Mouse (Mus musculus): ENCODE measurements around the gene Sel1l3.

The Sel1l3 gene

DNA sequence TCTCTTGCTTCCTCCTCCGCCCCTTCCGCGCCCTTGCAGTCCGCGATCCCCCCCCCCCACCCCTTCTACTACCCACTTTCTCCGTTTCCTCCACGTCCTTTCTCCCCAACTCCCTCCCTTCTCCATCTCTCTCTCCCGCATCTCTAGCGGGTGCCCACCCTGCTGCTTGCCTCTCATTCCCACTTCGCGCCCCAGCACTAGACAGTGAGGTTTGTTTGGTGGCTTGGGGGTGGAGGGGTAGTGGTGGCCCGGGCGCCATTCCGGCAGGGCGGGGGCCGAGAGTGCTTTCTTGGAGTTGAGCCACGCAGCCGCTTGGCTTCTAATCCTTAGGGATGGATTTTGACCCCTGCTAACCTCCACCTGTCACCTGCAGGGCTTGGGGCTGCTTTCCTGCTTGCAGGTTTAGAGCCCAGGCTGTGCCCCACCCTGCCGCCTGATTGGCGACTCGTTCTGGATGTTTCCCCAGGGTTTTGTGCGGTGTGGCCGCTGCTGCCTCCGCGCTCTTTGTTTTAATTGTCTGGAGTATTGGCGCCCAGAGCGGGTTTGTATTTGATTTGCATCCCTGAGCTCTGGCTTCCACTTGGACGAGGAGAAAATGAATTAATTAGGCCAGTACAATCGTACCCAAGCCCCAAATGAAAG is at the start of gene Sel1l3:
Gene Sel1l3 (minus strand): TSS at position 217 of the 642 bp plus-strand sequence.
- DNase-seq (ENCODE audit: low read depth, low spot score) = peak; percentile 56

DNA sequence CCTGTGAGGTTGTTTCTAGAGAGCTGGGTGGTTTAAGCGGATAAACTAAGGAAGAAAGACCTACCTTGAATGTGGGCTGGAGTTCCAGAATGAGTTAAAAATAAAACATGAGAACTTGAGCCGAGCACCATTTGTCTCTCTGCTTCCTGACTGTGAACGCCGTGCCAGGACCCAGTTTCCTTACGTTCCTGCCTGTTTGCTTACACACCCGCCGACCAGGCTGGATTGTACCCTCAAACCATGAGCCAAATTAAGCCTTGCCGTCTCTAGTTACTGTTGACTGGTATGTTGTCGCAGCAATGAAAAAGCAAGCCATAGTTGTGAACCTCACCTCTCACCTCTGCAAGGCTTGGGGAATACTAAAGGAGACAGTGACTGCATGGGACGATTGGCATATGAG is 48.3 kb upstream of the Sel1l3 start:
- DNase-seq (ENCODE audit: low read depth, low spot score) = no peak

DNA sequence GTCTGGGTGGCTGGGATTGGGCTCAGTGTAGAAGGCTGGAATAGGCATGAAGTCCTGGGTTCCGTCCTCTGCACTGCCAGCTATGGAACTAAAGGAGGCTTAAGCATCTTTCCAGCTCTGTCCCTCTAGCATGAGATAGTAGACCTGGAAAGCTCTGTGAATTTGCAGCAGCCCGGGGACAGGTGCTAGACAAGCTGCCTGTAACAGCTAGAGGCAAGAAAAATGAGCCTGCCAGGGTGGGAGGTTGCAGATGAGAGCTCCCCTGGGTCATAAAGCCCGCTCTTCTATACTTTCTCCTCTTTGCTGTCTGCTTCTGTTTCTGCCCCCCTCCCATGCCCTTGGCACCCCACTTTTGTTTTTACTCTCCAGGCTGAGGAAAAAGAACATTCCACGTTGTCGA is 46.2 kb upstream of the Sel1l3 start:
- no peak for DNase-seq (ENCODE audit: low read depth, low spot score)

DNA sequence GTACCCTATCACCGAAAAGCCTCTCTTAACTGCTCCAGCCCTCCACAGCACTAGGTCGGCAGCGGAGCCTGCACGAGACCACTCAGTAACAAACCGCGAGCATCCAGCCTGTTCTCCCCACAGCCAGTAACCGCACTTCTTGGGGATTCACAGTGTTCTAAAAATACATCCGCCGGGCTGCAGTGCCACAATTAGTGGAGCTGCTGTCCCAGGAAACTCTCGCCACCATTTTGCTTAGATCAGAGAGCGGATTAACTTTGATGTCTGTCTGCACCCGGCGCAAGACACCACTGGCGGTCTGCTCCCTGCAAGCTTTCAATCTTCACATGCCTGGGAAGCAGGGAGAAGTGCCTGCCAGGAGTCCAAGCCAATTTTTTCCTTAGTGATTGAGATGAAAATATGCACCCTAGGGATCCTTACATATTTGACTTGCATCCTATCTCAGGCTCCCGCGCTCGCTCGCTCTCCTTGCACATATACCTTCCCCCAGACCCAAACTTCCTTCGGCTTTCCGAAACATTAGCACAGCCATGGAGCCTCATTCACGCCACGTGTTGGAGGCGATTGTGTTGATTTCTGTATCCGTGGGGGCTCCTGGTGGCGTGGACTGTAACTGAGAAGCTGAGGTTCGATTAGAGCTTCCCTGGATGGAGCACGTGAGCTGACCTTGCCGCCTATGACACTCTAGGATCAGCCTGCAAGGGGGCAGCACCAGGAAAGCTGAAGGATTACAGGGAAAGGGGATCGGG is 44.5 kb upstream of the Sel1l3 start:
- peak; percentile 31 for DNase-seq (ENCODE audit: low read depth, low spot score)

DNA sequence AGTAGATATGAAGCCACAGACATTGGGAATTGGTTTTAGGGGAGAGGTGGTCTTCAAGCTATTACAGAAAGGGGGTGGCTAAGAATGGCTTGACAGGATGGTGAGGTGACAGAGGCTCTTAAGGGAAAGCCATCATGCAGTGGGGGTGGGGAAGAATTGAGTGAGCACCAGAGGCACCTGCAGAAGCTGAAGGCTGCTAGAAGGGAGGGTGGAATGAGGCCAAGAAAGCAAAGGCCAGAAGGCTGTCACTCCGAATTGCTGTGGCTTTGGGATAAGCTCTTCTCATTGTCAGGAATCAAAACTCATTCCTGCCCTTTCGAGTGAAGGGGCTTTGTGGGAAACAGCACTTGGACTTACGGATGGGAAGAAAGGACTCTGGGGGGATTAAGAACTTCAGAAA is 41.1 kb upstream of the Sel1l3 start:
- no peak for DNase-seq (ENCODE audit: low read depth, low spot score)

DNA sequence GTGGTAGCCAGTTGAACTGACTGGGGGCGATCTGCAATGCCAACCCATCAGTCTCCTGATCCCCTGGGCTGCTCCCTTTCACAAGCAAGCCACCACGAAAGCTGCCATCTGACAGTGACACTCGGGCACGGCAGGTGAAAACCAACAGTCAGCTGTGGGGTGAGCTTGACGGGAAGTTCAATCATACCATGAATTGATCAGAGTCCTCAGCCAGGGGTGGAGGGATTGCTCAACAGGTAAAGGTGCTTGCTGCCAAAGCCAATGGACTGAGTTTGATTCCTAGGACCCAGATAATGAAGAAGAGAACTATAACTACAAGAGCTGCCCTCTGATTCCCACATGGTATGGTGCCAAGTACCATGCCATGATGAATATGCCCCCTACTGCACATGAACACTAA is 40.4 kb upstream of the Sel1l3 start:
- no peak for DNase-seq (ENCODE audit: low read depth, low spot score)

DNA sequence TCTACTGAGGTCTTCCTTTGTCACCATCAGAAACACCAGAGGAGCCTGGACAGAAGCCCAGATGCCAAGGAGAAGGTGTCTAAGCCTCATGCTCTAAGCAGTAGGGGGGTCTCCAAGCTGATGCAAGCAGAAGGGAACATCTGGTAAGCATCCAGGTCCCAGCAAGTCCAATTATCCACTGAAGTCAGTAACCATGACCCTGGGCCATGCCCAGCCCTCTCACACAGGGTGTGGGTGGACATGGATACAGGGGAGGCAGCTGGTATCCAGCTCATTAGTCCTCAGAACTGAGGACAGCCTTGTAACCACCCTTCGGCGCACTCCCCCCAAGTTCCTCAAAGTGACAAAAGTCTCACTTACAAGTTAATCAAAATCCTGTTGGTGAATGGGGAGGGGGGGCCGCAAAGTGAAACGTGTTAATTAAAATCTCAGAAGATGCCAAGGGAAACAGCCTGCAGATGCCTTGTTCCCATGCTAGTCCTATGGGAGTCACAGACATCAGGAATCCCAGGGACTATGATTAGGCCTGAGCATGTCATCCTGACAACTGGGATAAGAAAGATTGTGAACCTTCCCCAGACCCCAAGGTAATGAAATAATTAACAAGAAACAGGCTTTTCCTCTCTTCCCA is 35.8 kb upstream of the Sel1l3 start:
- no peak for DNase-seq (ENCODE audit: low read depth, low spot score)

DNA sequence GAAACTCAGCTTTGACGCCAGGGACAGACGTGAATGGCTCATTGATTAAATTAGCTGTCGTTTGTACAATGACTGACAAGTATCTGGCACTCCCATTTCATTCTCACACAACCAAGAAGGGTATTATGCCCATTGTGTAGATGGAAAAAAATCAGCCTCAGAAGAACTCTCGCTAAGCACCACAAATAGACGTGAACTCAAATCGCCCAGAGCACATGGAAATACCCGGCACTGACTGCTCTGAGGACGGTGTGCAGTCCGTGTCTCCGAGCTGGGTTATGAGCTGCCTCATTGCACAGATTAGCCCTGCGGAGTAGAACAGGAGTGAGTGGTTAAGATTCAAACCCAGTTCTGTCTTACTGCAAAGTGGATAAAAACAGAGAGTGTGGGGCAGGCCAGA is 34.8 kb upstream of the Sel1l3 start:
- DNase-seq (ENCODE audit: low read depth, low spot score) = no peak

DNA sequence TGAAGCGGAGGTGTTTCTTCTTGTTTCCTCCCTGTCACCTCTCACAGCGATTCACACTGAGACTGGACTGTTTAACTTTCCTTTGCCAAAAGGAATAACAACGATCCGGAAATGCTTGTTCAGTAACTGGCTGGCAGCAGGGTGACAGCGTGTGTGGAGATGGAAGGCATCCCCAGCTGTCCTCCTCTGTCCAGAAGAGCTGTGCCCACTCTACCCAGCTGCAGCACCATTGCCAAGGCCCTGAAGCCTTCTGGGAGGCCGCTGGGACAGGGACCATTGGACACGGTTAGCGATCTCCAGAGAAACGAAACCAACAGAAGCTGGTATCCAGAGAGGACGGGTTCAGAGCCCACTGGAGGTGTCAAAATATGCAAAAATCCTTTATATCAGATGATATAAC is 30.2 kb upstream of the Sel1l3 start:
- no peak for DNase-seq (ENCODE audit: low read depth, low spot score)

DNA sequence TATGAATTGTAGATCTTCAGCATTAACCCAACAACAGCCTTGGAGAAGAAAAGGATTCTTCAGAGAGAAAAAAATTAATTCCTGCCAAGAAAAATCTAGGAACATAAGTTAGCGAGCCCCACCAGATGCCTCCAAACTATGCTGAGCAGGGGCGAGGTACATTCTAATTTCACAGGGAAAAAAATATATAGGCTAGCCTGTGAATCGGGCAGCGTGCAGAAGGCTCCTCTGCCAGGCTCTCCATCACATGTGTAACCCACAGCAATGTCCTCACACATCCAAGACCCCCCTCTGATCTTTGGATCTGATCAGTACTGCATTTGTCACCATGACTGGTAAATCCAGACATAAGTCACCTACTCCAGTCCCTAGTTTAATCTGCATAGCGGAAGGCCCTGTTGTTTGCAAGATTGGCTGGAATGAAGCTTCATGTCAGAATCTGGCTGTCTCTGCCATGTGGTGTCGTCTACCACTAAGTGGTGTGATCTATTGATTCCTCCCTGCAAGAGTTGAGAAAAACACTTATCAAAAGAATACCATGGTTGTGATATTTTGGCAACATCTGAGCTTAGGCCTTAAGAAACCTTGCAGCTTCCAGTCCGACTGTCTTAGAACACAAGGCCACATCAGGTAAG is 29.3 kb upstream of the Sel1l3 start:
- no peak for DNase-seq (ENCODE audit: low read depth, low spot score)

DNA sequence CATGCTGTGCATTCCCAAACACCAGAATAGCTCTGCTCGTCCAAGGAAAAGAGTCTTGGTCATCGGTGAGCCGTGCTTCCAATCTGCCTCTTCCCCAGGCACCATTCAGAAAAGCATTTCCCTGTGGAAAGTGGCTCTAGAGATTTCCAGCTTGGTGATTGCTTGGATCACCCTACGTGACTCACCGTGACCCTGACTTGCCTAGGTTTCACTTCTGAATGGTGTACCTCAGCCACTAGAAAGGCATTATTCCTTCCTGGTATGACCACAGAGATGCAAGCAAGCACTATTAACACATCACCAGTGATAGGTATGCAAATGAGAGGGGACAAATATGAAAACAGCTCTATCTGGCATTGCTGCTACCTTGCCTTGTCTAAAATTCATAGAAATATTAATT is 28.2 kb upstream of the Sel1l3 start:
- DNase-seq (ENCODE audit: low read depth, low spot score) = no peak

DNA sequence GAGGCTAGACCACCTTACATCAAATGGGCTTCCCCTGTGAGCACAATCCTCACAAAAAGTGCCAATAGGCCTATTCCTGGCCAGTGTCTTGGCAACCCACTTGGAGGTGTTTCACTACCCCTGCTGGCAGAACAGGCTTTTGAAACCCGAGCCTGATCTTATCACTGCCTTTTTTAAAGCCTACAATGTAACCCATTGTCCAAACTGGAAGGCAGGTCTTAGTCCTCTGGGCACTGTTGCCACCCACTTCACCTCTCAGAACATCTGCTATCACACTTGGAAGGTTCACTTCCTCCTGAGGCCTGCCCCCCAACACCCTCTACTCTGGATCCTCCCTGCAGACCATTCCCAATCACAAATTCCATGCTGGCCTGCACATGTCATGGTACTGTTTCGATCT is 27.4 kb upstream of the Sel1l3 start:
- no peak for DNase-seq (ENCODE audit: low read depth, low spot score)

DNA sequence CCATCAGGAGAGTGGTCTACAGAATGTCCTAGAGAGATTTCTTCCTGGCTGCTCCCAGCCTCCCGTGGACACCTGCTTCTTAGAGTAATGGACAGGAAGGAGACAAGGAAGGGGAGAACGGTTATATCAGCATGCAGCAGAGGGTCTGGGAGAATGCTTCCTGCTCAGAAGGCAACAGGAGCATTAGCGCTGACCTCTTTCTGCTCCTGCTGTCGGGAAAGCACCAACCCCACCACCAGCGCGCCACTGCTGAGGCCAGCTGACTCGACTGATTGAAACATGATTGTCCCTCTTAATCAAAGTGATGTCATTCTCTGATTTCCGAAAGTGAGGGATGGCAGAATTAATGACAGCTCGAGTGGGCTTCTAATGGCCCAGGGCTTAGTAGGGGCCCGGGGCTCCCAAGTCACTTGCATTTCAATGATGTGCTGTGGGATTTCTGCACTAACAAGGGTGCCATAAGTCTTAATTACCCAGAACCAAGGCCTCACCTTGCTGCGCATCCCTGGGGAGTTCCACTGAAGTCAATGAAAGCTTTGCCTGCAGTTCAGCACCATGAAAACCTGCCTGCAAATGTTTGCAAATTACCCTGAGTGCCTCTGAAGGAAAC is 26.2 kb upstream of the Sel1l3 start:
- no peak for DNase-seq (ENCODE audit: low read depth, low spot score)

DNA sequence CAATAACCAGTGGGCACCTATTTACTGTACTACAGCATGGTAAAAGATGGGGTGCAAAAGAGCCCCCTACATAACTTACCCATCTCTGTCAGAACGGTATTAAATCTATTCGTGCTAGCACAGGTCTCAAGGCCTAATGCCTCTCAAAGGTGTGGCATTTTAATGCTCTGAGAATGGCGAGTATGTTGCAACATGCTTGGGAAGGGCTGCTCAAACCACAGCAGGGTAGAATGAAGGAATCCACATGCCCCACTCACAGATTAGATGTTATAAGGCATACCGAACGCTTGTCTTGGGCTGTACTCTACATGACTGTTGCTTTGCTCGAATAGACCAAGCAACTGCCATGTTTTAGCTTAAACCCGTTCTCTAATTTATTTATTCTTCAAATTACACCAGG is 25.5 kb upstream of the Sel1l3 start:
- DNase-seq (ENCODE audit: low read depth, low spot score) = no peak

DNA sequence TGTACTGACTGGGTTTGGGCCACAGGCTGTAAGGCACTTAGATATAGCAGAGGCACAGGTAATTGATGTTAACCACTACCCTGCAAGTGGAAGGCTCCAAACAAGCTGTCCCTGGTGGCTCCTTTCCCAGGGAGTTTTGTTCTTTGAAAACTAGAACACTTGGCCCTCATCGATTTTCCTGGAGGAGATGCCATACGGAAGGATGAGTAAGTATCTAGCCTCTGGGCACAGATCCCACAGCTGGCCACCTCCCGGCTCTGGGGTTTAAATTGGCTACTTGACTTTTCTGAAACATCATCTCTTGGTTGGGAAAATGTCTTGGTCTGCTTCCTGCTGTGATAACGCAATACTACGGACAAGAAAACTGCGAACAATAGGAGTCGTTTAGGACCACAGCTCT is 25.0 kb upstream of the Sel1l3 start:
- no peak for DNase-seq (ENCODE audit: low read depth, low spot score)

DNA sequence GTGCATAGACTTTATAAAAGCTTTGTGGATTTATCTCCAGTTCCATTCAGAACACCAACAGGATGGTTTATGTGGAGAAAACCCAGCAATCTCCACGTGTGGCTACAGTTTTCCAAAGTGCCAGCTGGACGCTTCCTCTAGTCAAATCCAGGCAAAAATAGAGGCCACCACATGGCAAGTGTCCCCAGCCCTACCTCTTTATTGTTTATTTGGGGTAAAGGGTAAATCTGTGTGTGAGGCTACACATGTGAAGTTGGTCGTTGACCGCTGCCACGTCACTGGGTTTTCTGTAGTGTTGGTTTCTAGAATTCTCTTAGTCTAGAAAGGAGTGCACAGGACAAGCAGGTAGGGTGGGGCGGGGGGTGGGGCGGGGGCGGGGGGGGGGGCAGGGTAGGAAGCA is 23.0 kb upstream of the Sel1l3 start:
- no peak for DNase-seq (ENCODE audit: low read depth, low spot score)

DNA sequence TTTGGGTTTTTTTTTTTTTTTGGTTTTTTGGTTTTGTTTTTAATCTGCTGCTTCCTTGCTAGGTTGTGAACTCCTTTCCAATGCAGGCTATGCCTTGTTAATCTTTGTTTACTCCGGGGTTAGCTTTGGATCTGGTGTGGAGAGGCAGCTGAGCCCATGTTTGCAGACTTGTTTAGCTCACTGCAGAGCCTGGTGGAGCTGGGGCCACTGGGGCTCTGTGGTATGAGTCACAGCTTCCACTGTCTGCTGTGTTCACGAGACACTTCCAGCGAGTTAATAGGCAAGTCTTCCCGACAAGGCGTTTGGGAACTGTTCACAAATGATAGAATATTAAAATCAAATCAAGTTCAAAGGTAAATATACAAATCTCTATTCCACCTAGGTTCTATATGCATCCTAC is 22.4 kb upstream of the Sel1l3 start:
- DNase-seq (ENCODE audit: low read depth, low spot score) = no peak

DNA sequence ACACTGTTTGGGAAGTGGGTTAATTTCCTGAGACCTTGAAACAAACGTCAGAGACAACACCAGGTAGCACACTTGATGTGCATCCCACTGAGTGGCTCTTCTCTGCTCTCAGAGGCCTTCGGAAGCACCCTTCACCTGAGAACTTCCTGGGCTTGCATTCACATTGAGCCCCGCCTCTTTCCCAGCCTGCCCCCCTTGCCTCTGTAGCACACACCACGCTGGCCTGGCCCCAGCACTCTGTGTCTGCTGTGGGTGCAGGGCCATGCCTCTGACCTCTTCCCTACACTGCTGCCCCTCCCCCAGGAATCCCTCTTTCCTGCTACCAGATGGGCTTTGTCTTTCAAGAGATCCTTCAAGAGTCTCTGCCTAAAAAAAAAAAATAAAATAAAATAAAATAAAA is 21.8 kb upstream of the Sel1l3 start:
- DNase-seq (ENCODE audit: low read depth, low spot score) = peak; percentile 46

DNA sequence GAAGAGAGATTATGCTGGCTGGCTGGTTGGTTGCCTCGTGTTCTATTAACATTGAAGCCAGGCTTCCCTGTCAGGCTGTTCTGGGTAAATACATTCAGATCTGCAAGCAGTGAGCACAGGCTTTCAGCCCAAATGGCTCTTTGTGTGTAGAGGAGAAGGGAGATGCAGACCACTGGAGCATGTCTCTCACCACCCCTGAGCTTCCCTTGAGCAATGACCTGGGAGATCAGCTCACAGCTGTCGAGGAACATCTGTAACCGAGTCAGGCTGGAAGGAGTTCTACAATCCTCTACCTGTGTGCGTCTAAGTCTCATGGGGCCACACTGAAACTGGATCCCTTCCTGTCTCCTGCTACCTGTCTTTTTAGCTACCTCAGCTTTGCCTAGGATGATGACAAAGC is 16.8 kb upstream of the Sel1l3 start:
- DNase-seq (ENCODE audit: low read depth, low spot score) = no peak

DNA sequence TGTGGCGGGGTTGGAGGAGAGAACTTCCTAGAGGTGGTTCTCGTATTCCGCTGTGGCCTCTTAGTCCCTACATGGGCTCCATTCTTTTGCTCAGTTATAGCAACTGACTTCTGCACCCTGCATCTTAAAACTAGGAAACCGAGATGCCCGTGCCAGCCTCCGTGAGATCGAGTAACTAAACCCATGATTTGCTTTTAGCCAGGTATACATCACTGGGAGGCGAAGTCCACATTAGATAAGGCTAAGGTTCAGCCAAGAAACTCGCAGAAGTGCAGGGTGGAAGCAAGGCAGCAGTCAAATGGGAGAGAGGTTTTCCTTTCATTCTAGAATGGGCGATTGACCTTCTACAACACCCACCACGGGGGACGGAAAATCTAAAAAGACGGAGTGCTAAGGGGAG is 11.7 kb upstream of the Sel1l3 start:
- DNase-seq (ENCODE audit: low read depth, low spot score) = no peak

DNA sequence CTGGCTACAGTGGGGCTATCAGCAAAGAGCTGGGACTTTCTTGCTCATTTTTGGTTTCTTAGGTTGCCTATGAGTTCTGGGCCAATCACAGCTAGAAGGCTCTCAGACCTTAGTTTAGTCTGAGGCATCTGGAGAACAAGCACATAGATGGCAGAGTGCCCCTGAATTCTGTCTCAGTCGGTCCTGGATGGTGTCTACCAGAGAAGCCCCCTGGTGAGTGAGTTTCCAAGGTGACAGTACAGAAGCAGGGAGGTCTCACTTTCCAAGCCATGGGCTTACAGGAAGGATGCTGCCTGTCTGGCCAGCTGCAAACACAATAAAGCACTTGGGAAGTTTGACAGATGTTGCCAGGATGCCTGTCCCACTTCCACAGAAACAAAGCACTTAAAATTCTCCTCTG is 1.1 kb upstream of the Sel1l3 start:
- DNase-seq (ENCODE audit: low read depth, low spot score) = no peak

DNA sequence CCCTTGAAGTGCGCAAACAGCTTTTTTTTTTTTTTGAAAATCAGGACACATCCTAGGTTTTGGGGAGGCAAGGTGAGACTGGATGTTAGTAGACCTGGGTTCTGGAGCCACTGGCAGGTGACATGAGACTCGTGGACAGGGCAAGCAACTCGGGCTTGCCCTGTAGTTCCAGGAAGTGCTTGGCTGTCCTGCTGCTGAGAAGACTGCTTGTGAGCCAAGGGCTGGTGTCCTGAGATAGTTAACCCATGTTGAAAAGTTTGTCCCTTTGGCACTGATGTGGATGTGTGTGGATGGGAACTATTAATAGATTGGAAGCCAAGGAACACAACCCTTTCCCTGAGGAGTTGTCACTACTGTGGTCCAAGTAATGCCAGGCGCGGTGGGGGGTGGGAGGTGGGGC is 635 bp upstream of the Sel1l3 start:
- no peak for DNase-seq (ENCODE audit: low read depth, low spot score)

Data from ES-CJ7 (cell line).